Mouse (Mus musculus): ENCODE data around the gene Cdk2.

GRCm38 (mm10) chr10:128665806-128666205, 39.0 kb downstream of the Cdk2 start:
- TF ChIP-seq USF1 (IDR thresholded peaks at IDR 0.05; ENCODE audit: low read depth), result no peak
- TF ChIP-seq TCF12 (IDR thresholded peaks at IDR 0.05; ENCODE audit: insufficient read depth, poor library complexity, severe bottlenecking), result no peak

Measured in myocyte (in vitro differentiated cells).